Mouse (Mus musculus) right cerebral cortex, adult 18-20 months (tissue): ENCODE measurements around the gene 2310039H08Rik.
"Not testable (repeated sequence)": the region's sequence is repeated elsewhere in the genome, so short reads cannot be mapped to it uniquely, and the experiment has no call there.

Experiments used
- DNase-seq: peaks from one replicate; pipeline ENCODE4 v3.0.0; 2022; ENCODE audit warnings: mixed read lengths

2310039H08Rik gene

GRCm38 (mm10) chr17:46764916-46765315 is 7.5 kb upstream of the 2310039H08Rik start:
- peak; percentile 80 for DNase-seq

DNA sequence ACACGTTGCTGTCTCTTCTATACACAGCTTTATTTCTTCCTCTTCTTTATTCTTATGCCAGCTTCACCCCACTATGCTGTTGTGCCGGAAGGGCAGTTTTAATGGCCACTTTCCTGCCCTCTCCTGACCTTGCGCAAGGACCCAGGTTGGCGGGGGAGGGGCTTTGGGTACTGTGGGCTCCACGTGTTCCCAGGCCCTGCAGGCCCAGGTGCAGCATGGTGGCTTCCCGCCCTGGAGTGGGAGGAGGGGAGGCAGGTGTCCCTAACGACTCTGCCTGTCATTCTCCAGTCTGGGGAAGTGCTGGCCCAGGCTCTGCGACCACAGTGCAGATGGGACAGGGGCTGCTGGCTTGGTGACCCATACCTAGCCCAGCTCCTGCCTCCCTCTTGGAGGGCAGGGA is 4.6 kb upstream of the 2310039H08Rik start:
- no peak for DNase-seq

GRCm38 (mm10) chr17:46770546-46770945 is 1.9 kb upstream of the 2310039H08Rik start:
- DNase-seq = no peak

DNA sequence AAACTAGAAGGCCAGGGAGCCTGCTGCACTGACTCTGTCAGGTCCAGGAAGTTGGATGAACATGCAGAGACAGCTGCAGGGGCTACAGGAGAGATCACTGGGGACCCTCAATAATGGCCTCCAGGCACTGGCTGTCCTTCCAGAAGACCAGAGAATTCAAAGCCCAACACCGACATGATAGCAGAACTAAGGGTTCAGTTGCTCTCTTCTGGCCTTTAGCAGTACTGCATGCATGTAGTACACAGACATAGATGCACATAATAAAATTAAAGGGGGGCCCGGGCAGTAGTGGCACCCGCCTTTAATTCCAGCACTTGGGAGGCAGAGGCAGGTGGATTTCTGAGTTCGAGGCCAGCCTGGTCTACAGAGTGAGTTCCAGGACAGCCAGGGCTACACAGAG is 1.4 kb upstream of the 2310039H08Rik start:
- no peak for DNase-seq

DNA sequence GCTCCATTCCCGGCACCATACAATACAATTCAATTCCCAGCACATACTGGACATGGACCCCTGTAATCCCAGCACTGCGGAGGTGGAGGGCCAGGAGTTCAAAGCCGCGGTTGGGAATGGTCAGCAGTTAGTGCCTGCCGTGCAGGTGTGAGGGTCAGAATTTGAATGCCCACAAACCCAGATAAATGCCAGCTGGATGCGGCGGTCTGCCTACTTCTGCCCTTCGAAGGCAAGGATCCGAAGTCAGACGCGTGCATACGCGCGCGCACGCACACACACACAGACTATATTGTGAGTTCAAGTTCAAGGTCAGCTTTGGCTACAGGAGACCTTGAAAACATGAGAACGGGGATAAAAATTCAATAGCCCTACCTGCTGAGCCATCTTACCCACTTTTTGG is 819 bp upstream of the 2310039H08Rik start:
- no peak for DNase-seq

DNA sequence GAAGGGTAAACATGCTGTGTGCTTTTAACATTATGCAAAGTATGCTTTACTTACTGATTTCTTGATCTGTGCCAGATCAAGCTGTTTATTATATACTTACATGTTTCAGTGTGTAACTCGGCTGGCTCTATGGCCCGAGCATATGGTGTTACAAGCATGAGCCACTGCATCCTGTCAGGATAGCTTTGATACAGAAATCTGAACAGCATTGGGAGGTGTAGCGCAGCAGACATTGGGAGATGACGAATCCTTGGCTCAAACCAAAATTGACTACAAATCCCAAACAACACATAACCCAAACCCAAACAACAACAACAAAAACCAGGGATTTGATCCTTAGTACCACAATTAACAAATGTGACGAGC is 414 bp upstream of the 2310039H08Rik start:
- DNase-seq = no peak

- DNase-seq = no peak
Observed at GRCm38 (mm10) chr17:46773278-46774130, 1.1 kb downstream of the 2310039H08Rik start.

DNA sequence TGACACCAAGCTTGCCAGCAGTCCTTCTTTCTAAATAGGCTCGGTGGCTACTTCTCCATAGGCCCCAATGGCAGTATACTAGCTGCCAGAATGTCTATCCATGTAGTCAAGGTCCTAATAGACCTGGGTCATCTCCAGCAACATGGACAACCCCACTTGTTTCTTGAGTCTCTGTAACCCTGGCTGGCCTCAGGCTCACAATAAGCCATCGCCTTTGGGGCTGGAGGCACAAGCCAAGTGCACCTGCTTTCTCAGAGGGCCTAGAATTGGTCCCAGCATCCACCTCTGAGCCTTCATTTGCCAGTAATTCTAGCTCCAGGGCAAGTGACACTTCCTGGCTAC is 1.7 kb downstream of the 2310039H08Rik start:
- DNase-seq = no peak

DNA sequence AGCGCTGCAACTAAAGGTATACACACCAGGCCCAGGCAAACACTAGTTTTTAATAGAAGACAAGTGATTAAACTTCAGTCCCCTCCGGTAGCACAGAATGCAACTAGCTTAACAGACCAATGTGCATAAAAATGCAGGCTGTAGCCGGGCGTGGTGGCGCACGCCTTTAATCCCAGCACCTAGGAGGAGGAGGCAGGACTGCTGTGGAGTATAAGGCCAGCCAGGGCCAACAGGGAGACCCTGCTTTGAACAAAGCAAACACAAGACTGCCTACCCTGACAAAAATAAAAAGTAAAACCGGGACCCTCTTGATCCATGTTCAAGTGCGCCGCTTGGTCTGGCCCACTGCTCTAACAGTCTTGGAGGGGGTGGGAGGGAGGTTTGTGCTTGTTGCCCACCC is 2.6 kb downstream of the 2310039H08Rik start:
- DNase-seq = no peak

GRCm38 (mm10) chr17:46776087-46776486 is 3.7 kb downstream of the 2310039H08Rik start:
- DNase-seq = no peak

DNA sequence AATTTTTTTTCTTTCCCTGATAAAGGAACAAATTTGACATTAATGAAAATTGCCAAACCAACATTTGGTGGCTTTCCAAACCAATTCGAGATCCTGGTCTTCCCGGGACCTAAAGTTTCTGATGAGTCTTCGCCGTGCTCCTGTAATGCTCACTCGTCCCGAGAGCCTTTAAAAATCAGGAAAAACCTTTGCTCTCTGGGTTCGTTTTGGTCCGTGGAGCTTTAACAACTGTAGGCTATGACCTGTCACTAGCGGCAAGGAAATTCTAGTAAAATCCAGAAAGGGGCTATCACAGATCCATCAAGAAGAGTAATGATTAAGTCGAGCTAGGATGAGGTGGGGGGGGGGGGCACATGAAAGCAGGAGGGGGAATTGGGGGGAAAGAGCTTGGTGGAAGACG is 9.4 kb downstream of the 2310039H08Rik start:
- DNase-seq = no peak

DNA sequence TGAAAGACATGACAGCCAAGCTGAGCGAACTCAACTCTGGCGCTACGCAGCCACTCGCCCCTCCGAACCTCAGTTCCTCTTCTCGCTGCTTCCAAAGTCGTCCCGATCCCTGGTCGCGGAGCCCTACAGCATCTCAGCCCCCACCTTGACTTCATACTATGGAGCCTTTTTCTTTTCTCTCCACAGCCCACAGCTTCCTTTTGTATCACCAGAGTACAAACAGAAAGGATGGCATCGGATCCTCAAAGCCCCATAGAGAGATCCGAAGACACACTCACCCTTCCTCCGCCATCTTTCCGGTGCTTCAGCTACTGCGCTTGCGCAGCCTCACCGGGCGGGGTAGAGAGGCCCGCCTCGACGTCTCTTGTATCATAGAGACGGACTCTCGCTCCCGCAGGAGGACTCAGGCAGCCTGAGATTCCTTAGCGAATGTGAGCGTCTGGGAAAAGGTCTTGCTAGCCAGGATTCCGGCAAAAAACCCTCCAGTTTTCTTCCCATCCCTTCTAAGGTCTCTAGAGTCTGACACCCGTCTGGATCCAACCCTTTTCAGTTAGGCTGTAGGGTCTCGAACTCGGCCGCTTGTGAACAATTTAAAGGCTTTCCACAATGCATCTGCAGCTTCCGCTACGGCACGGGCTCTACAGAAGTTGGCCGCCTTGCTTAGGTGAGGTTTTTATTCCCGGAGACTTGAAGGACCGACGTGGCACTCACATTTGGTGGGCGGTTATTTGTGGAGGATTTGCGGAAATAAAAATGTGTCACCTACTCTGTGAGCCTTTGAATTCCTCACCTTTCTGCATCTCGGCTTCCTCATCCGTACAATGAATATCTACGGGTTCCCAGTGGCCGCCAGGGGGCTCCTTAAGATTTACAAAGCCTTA is 10.1 kb downstream of the 2310039H08Rik start, which contains the start of gene Rpl7l1:
Gene Rpl7l1, minus strand, starts transcription at position 332 of the 881 bp plus-strand sequence.
- DNase-seq = peak; percentile 92

DNA sequence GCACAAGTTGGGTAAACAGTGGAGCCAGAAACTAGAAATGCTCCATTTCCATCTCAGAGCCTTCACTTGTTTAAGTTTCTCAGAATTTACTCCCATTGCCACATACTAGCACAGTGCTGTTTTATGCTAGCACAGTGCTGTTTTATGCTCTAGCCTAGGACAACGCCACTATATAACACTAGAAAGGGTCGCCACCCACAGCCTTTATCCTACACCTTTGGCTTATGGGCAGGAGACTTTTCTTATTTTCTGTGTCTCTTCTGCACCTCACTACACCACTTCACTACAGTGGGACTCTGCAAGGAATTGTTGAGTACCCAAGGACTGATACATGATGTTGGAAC is 10.8 kb downstream of the 2310039H08Rik start:
- DNase-seq = no peak

- DNase-seq = no peak
Observed at GRCm38 (mm10) chr17:46786952-46787351, 14.5 kb downstream of the 2310039H08Rik start.

- not testable (repeated sequence) for DNase-seq
Observed at GRCm38 (mm10) chr17:46787974-46788373, 15.5 kb downstream of the 2310039H08Rik start.

- no peak for DNase-seq
Observed at GRCm38 (mm10) chr17:46792963-46793362, 20.5 kb downstream of the 2310039H08Rik start.

GRCm38 (mm10) chr17:46796743-46797142 is 24.3 kb downstream of the 2310039H08Rik start:
- no peak for DNase-seq

GRCm38 (mm10) chr17:46797386-46797785 is 25.0 kb downstream of the 2310039H08Rik start:
- DNase-seq = no peak

DNA sequence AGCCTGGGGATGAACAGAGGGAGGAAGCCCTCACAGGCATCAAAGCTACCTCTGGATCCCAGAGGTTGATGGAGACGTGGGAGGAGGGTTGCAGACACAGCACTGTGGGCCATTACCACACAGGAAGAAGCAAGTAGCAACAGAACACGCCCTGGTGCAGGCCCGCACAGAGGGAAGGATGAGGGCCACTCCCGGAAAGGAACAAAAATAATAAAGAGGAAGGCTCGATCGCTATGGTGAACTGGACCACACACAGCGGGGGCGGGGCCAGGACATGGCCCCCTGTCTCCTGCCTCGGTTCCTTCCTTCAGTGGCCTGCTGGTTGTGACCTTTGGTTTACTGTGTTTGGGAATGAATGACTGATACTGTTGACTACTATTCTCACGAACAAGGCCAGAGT is 27.2 kb downstream of the 2310039H08Rik start:
- no peak for DNase-seq

DNA sequence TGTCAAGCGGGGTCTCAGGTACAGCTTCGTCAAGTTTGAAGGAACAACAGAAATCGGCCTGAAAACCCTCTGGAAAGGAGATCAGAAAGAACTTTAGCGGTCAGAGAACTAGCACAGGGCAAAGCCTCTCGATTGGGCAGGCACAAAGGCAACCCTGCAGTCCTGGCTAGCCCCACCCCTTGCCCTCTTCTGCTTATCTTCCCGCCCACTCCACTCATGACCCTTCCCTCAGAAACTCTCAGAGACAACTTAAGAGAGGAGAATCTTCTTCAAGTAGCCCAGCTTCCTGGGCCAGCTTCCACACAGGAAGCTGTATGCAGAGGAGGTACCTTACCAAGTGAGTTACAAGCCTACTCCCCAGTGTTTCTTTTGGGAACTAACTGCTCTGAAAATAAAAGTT is 29.3 kb downstream of the 2310039H08Rik start:
- no peak for DNase-seq

- DNase-seq = no peak
Observed at GRCm38 (mm10) chr17:46808376-46808775, 35.9 kb downstream of the 2310039H08Rik start.

DNA sequence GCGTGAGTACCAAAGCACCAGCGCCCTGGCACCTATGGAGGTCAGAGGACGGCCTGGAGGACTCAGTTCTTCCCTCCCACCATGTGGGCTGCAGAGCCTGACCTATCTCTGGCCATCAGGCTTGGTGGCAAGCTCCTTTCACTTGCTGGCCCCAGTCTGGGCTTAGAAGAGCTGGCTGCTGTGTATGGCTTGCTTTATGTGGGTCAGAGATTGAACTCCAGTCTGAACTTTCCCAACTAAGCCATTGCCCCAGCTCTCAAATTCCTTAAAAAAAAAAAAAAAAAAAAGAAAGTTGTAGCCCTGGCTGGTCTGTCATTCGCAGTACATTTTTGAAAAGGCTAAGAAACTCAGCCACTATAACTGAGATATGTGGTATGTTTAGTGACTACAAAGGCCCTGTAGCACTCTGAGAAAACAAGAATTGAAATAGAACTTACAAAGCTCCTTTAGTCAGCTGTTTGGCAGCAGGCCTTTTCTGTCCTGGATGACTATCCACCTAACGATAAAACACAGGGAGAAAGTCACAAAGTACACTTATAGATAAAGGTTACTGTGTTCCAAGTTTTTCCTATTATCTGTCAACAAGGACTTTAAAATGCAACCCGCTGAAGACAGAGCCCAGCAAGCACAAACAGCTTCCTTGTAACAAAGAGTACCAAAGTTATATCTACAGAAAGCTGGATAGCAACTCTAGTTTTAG is 36.8 kb downstream of the 2310039H08Rik start:
- DNase-seq = no peak

- no peak for DNase-seq
Observed at GRCm38 (mm10) chr17:46810672-46811071, 38.2 kb downstream of the 2310039H08Rik start.
